Mouse (Mus musculus) stomach, postnatal 0 days (tissue): ENCODE measurements at regions not wholly inside any gene's neighbourhood (a gene's known extent, or its start where the extent isn't known, plus 50 kb on each side); places are given as distances from the start of the nearest gene placed in this dataset.

Experiments used
- ATAC-seq: fragments of 200-750 bp; cut with Nextera tagmentation; 2 replicates; pipeline ENCODE4 v1.8.0; 2017; ENCODE audit not compliant: low FRiP score, low TSS enrichment
- DNase-seq: peaks from one replicate; pipeline ENCODE4 v3.0.0-alpha.2; 2016; ENCODE audit warnings: low spot score
- H3K27ac ChIP-seq: fragments of 300-500 bp; sonication (generic); replicated peaks from 2 replicates; pipeline ENCODE4 v1.5.1; 2014; ENCODE audit warnings: mild to moderate bottlenecking, control low read depth
- H3K27me3 ChIP-seq: fragments of 300-500 bp; sonication (generic); 2 replicates; pipeline ENCODE4 v1.6.1; 2014; ENCODE audit warnings: low read length; ENCODE audit not compliant: control insufficient read depth, insufficient read depth
- H3K36me3 ChIP-seq: fragments of 300-500 bp; sonication (generic); 2 replicates; pipeline ENCODE4 v1.6.1; 2014; ENCODE audit warnings: low read length, mixed read lengths; ENCODE audit not compliant: control insufficient read depth, insufficient read depth
- H3K4me1 ChIP-seq: fragments of 300-500 bp; sonication (generic); replicated peaks from 2 replicates; pipeline ENCODE4 v1.6.1; 2014; ENCODE audit warnings: antibody characterized with exemption; ENCODE audit not compliant: control insufficient read depth, insufficient read depth
- H3K4me2 ChIP-seq: fragments of 300-500 bp; sonication (generic); replicated peaks from 2 replicates; pipeline ENCODE4 v1.6.1; 2014; ENCODE audit warnings: low read depth, mild to moderate bottlenecking, control low read depth, moderate library complexity
- H3K4me3 ChIP-seq: fragments of 300-500 bp; sonication (generic); 2 replicates; pipeline ENCODE4 v1.5.1; 2014; ENCODE audit warnings: low read depth, low read length, control low read depth
- H3K9ac ChIP-seq: fragments of 300-500 bp; sonication (generic); 2 replicates; pipeline ENCODE4 v1.6.1; 2014; ENCODE audit warnings: mild to moderate bottlenecking, low read length, control low read depth, mixed read lengths
- H3K9me3 ChIP-seq: fragments of 300-500 bp; sonication (generic); 2 replicates; pipeline ENCODE4 v1.6.1; 2016; ENCODE audit warnings: low read length; ENCODE audit not compliant: control insufficient read depth
- CTCF ChIP-seq: IDR thresholded peaks from 2 replicates; pipeline ENCODE4 v1.5.1; 2016; ENCODE audit warnings: antibody characterized with exemption, low read depth, mild to moderate bottlenecking, moderate library complexity
- EP300 ChIP-seq: optimal IDR thresholded peaks from 2 replicates; pipeline ENCODE3; 2016; ENCODE audit warnings: antibody characterized with exemption
- WGBS: fragments of 180-500 bp; shearing (Covaris S2); extraction: QIAGEN DNeasy Blood & Tissue Kit; methylation state at CpG from one replicate; pipeline ENCODE4 v1.1.7; 2014; 5-methylcytosine and 5-hydroxymethylcytosine counted together

- no peaks in the 10 kb centered on the region for H3K27me3 ChIP-seq
- no peak overlapping the region for H3K4me3 ChIP-seq
- no peak overlapping the region for H3K4me2 ChIP-seq
- TF ChIP-seq CTCF = no peak
- no peak for TF ChIP-seq EP300
- H3K9ac ChIP-seq = no peak overlapping the region
- no peak for ATAC-seq
- no peak overlapping the region for H3K27ac ChIP-seq
- DNase-seq = no peak
- 55% methylated on average over 9 of the region's 9 CpGs for WGBS
- H3K9me3 ChIP-seq = 0 out of 2 replicates have a peak, but pooled peaks cover 4% of the 10 kb centered on the region
- no peaks in the 10 kb centered on the region for H3K36me3 ChIP-seq
- H3K4me1 ChIP-seq = no peaks in the 10 kb centered on the region
Observed at GRCm38 (mm10) chr12:109525613-109526012, 73.0 kb downstream of the Dlk1 start.

DNA sequence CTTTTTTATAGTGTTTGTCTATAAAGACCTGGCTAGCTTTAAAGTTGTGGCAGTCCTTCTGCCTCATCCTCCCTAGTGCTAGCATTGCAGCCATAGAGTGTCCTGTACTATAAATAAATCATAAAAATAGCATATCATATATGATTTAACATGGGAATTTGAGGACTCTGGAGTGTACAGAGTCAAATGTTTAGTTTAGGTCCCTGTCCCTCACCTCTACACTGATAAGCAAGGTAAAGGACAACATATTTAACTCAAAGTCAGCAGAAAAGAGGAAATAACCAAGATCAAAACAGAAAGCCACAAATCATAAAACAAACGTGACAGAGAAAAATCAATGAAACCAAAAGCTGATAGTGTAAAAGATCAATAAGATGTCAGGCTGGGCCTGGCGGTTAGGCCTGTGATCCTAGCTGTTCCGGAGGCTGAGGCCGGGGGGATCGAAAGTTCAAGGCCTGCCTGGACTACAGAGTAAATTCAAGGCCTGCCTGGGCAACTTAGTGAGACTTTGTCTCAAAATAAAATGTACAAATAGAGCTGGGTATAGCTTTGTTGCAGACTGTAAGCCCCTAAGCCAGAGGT is 68.7 kb downstream of the Dlk1 start:
- H3K27ac ChIP-seq = no peak overlapping the region
- ATAC-seq = no peak
- H3K4me1 ChIP-seq = no peaks in the 10 kb centered on the region
- H3K36me3 ChIP-seq = no peaks in the 10 kb centered on the region
- 66% methylated on average over 5 of the region's 5 CpGs for WGBS
- TF ChIP-seq EP300 (no peak), CTCF (no peak)
- no peak overlapping the region for H3K9ac ChIP-seq
- DNase-seq = no peak
- no peaks in the 10 kb centered on the region for H3K9me3 ChIP-seq
- no peak overlapping the region for H3K4me3 ChIP-seq
- H3K4me2 ChIP-seq = no peak overlapping the region
- no peaks in the 10 kb centered on the region for H3K27me3 ChIP-seq

DNA sequence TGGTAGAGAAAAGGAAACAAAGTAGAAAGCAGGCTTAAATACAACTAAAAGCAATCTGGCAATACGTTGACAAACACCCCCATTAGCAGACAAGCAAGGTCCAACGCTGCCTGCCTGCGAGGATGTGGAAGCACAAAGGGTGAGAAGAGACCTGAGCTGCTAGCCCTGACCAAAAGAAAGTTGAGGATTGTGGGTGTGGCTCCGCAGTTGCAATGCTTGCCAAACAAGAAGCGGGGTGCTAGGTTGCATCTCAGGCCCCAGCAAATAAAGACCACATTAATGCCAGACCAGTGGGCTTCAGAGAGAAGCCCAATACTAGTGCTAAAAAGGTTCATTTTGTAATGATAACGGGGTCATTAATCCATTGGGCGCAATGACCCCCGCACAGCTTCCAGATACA is 67.8 kb downstream of the Dlk1 start:
- no peak for DNase-seq
- Histone ChIP-seq H3K27ac (no peak overlapping the region), H3K4me1 (no peaks in the 10 kb centered on the region), H3K9me3 (no peaks in the 10 kb centered on the region), H3K4me2 (no peak overlapping the region), H3K27me3 (no peaks in the 10 kb centered on the region), H3K4me3 (no peak overlapping the region), H3K36me3 (no peaks in the 10 kb centered on the region), H3K9ac (no peak overlapping the region)
- TF ChIP-seq CTCF (no peak), EP300 (no peak)
- WGBS = 49% methylated on average over 8 of the region's 8 CpGs
- ATAC-seq = no peak

DNA sequence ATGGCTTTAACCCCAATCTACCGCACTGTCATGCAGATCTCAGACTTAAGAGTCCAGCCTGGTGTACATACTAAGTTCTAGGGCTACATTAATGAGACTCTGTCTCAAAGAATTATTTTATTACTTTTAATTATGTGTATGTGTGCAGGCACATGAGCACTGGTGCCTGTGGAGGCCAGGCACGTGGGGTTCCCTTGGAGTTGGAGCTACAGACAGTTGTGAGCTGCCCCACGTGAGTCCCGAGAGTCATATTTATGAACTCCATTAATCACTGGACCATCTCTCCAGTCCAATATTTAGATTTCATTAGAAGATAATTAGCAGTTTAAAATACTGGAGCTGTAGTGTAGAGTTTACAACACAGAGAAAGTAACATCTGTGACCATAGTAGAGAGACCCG is 67.2 kb downstream of the Dlk1 start:
- Histone ChIP-seq H3K4me1 (no peaks in the 10 kb centered on the region), H3K36me3 (no peaks in the 10 kb centered on the region), H3K4me3 (no peak overlapping the region), H3K4me2 (no peak overlapping the region), H3K27ac (no peak overlapping the region), H3K27me3 (no peaks in the 10 kb centered on the region), H3K9ac (no peak overlapping the region), H3K9me3 (no peaks in the 10 kb centered on the region)
- TF ChIP-seq EP300 (no peak), CTCF (no peak)
- DNase-seq (no peak), ATAC-seq (no peak)
- WGBS = 59% methylated on average over 5 of the region's 5 CpGs

DNA sequence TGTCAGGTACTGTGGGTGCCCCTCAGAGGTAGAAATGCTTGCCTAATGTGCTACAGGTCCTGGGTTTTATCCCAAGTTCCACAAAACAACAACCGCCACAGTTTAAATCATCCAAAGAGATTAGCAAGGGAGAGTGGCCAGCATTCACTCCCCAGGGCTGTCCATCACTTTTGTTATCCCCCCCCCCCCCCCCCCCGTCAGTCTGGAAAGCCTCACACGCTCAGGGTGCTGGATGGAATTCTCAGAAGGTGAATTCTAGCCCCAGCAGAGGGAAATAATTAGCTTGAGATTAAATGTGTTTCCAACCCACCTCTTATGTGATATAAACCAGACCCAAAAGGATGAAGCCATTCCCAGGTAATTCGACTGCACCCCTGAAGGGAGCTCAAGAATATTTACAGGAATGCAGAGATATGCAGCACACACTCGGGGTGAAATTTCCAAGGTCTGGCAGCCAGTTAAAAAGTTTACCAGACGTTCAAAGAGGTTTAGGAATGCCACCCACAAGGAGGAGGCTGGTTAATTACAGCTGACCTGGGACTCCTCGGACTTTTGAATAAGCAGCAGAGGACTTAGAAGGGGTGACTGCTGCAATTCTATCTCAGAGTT is 65.9 kb downstream of the Dlk1 start:
- no peaks in the 10 kb centered on the region for H3K27me3 ChIP-seq
- H3K4me1 ChIP-seq = no peaks in the 10 kb centered on the region
- no peak for DNase-seq
- WGBS = 36% methylated on average over 7 of the region's 7 CpGs
- H3K36me3 ChIP-seq = no peaks in the 10 kb centered on the region
- H3K9ac ChIP-seq = no peak overlapping the region
- no peak for ATAC-seq
- H3K9me3 ChIP-seq = no peaks in the 10 kb centered on the region
- no peak overlapping the region for H3K4me3 ChIP-seq
- H3K4me2 ChIP-seq = no peak overlapping the region
- H3K27ac ChIP-seq = no peak overlapping the region
- TF ChIP-seq CTCF (no peak), EP300 (no peak)

GRCm38 (mm10) chr12:109517764-109518163 is 65.1 kb downstream of the Dlk1 start:
- Histone ChIP-seq H3K27ac (no peak overlapping the region), H3K9me3 (no peaks in the 10 kb centered on the region), H3K4me3 (no peak overlapping the region), H3K27me3 (no peaks in the 10 kb centered on the region), H3K9ac (no peak overlapping the region), H3K4me2 (no peak overlapping the region), H3K4me1 (no peaks in the 10 kb centered on the region; the same call in 1 of the 2 replicates), H3K36me3 (no peaks in the 10 kb centered on the region)
- no peak for DNase-seq
- WGBS = 59% methylated on average over 7 of the region's 7 CpGs
- TF ChIP-seq EP300 (no peak), CTCF (no peak)
- no peak for ATAC-seq
